Mouse (Mus musculus) heart, postnatal 25 days (tissue): ENCODE measurements at regions not wholly inside any gene's neighbourhood (a gene's known extent, or its start where the extent isn't known, plus 50 kb on each side); places are given as distances from the start of the nearest gene placed in this dataset.

Experiments
- DNase-seq: peaks from one replicate; pipeline ENCODE4 v3.0.0; 2022; ENCODE audit warnings: low spot score
- intact Hi-C: fragments of 180-260 bp; cut with DNase I; formaldehyde crosslinking; loops from one replicate; pipeline ENCODE4 v1.15.1; 2025

- intact Hi-C loops = no loop called here
- no peak for DNase-seq
Observed at GRCm38 (mm10) chr4:83915871-83916270, 390.5 kb downstream of the Ccdc171 start.

GRCm38 (mm10) chr4:83917009-83917408 lies 391.7 kb downstream of the Ccdc171 start:
- intact Hi-C loops = no loop called here
- DNase-seq = no peak

GRCm38 (mm10) chr4:83918093-83918492 lies 392.7 kb downstream of the Ccdc171 start:
- intact Hi-C loops = no loop called here
- no peak for DNase-seq

- intact Hi-C loops = no loop called here
- DNase-seq = no peak
Observed at GRCm38 (mm10) chr4:83919041-83919440, 393.7 kb downstream of the Ccdc171 start.

GRCm38 (mm10) chr4:83925118-83925842 lies 399.9 kb downstream of the Ccdc171 start:
- no peak for DNase-seq
- intact Hi-C loops = no loop called here

GRCm38 (mm10) chr4:83926195-83926731 lies 400.9 kb downstream of the Ccdc171 start:
- DNase-seq = no peak
- intact Hi-C loops = no loop called here

GRCm38 (mm10) chr4:83931897-83932654 lies 406.7 kb downstream of the Ccdc171 start:
- DNase-seq = no peak
- intact Hi-C loops = no loop called here

GRCm38 (mm10) chr4:83941693-83942092 lies 416.3 kb downstream of the Ccdc171 start:
- intact Hi-C loops = no loop called here
- DNase-seq = no peak

GRCm38 (mm10) chr4:83949612-83950011 lies 424.3 kb downstream of the Ccdc171 start:
- intact Hi-C loops = no loop called here
- DNase-seq = no peak

GRCm38 (mm10) chr4:83950809-83951409 lies 425.6 kb downstream of the Ccdc171 start:
- DNase-seq = no peak
- intact Hi-C loops = no loop called here

GRCm38 (mm10) chr4:83956252-83956904 lies 431.0 kb downstream of the Ccdc171 start:
- no peak for DNase-seq
- intact Hi-C loops = no loop called here

- intact Hi-C loops = no loop called here
Observed at GRCm38 (mm10) chr4:83957217-83957692, 431.9 kb downstream of the Ccdc171 start.

GRCm38 (mm10) chr4:83966898-83967297 lies 441.6 kb downstream of the Ccdc171 start:
- intact Hi-C loops = no loop called here
- no peak for DNase-seq

More at GRCm38 (mm10) chr4:83957217-83957692, 431.9 kb downstream of the Ccdc171 start:
- DNase-seq = no peak

GRCm38 (mm10) chr4:83973162-83973561 lies 447.8 kb downstream of the Ccdc171 start:
- intact Hi-C loops = no loop called here
- no peak for DNase-seq

GRCm38 (mm10) chr4:83974214-83975012 lies 449.1 kb downstream of the Ccdc171 start:
- peak; percentile 14 for DNase-seq
- intact Hi-C loops = no loop called here

GRCm38 (mm10) chr4:83975569-83975968 lies 450.2 kb downstream of the Ccdc171 start:
- intact Hi-C loops = no loop called here
- DNase-seq = no peak

GRCm38 (mm10) chr4:83976067-83976466 lies 450.7 kb downstream of the Ccdc171 start:
- intact Hi-C loops = no loop called here
- no peak for DNase-seq

GRCm38 (mm10) chr4:83979088-83979487 lies 453.7 kb downstream of the Ccdc171 start:
- intact Hi-C loops = no loop called here
- no peak for DNase-seq

GRCm38 (mm10) chr4:83984671-83985391 lies 459.5 kb downstream of the Ccdc171 start:
- no peak for DNase-seq

More at GRCm38 (mm10) chr4:83984671-83985391, 459.5 kb downstream of the Ccdc171 start:
- intact Hi-C loops = no loop called here
